In genomic region chr11:55214978-55215377, GRCm38 (mm10) we compare ENCODE assay signal across 16 mouse cellular contexts. TPM values are rescaled to one million over a fixed set of nuclear protein-coding genes. Genes with fewer than 3 reads are reported as not detected.
DNase-seq lines count a peak whose midpoint lies in the region; ATAC-seq lines count a peak whose summit lies in the region.
"Had no signal": no experiment of that assay in that cellular context is flagged by ENCODE, and none has a peak within 500 bp of the region (broad histone marks: within the 10 kb centered on the region; RNA-seq: fewer than 3 reads in every experiment).

No protein-coding gene starts in this region.

- no peak for ATAC-seq in liver, embryonic 16.5 days (ENCODE audit: low read depth)
- ATAC-seq in liver, embryonic 12.5 days: no peak
- peak; percentile 24; the same call in 1 of the 2 replicates for ATAC-seq in granulocyte monocyte progenitor cell, adult 5-6 weeks (replicated peaks; ENCODE audit: poor library complexity, severe bottlenecking)
- ATAC-seq: forebrain, embryonic 15.5 days; inflammation-experienced regulatory T-cells, adult 6 months had no signal

- H3K9me3 ChIP-seq in liver, embryonic 16.5 days (replicated peaks; ENCODE audit: control insufficient read depth, low read length): no peaks in the 10 kb centered on the region
- H3K9me3 ChIP-seq in liver, embryonic 12.5 days (replicated peaks): no peaks in the 10 kb centered on the region
- H3K9me3 ChIP-seq: forebrain, embryonic 15.5 days; G1E; liver, embryonic 13.5 days; midbrain, embryonic 10.5 days had no signal

- H3K36me3 ChIP-seq in liver, embryonic 16.5 days (ENCODE audit: control insufficient read depth, insufficient read depth): no peaks in the 10 kb centered on the region
- H3K36me3 ChIP-seq in liver, embryonic 12.5 days: peaks cover 36% of the 10 kb centered on the region

- H3K4me2 ChIP-seq in liver, embryonic 16.5 days (ENCODE audit: low read depth, low read length): no peak overlapping the region
- no peak overlapping the region for H3K4me2 ChIP-seq in liver, embryonic 12.5 days
- H3K4me2 ChIP-seq: forebrain, embryonic 15.5 days; liver, embryonic 13.5 days had no signal

- peak overlapping the region; percentile 29; the same call in 1 of the 2 replicates for H3K27ac ChIP-seq in liver, embryonic 16.5 days (ENCODE audit: low read length)
- no peak overlapping the region for H3K27ac ChIP-seq in liver, embryonic 12.5 days
- H3K27ac ChIP-seq: forebrain, embryonic 15.5 days; liver, embryonic 13.5 days; midbrain, embryonic 10.5 days had no signal

- H3K4me3 ChIP-seq in liver, embryonic 16.5 days (ENCODE audit: low read depth, low read length): no peak overlapping the region
- no peak overlapping the region for H3K4me3 ChIP-seq in liver, embryonic 12.5 days
- H3K4me3 ChIP-seq: forebrain, embryonic 15.5 days; liver, embryonic 13.5 days; midbrain, embryonic 10.5 days had no signal

- 43% methylated on average over 3 of the region's 3 CpGs for WGBS in liver, embryonic 16.5 days (ENCODE audit: insufficient replicate concordance)
- WGBS in liver, embryonic 12.5 days (ENCODE audit: insufficient replicate concordance): 48% methylated on average over 3 of the region's 3 CpGs

- intact Hi-C loops in heart, postnatal 36 days (cut with DNase I): no loop called here
- intact Hi-C loops in left cerebral cortex, postnatal 14 days (cut with DNase I): no loop called here

- peaks cover 13% of the 10 kb centered on the region for H3K4me1 ChIP-seq in liver, embryonic 16.5 days (ENCODE audit: control insufficient read depth, low read depth, low read length)
- H3K4me1 ChIP-seq in liver, embryonic 12.5 days: peaks cover 65% of the 10 kb centered on the region
- H3K4me1 ChIP-seq: forebrain, embryonic 15.5 days had no signal

- peak; percentile 36 to 58 for DNase-seq in heart, adult 18-20 months
- DNase-seq in heart, postnatal 36 days: no peak
- DNase-seq in skeletal muscle tissue, adult 2 months (ENCODE audit: low read depth, low spot score): peak; percentile 28
- DNase-seq in left cerebral cortex, postnatal 14 days (ENCODE audit: low spot score in 2 of 2): no peak
- DNase-seq: cerebellum, postnatal 14 days; kidney, postnatal 10 days; layer of hippocampus, adult 9-11 months; liver, embryonic 13.5 days had no signal

- no peaks in the 10 kb centered on the region for H3K27me3 ChIP-seq in liver, embryonic 16.5 days (ENCODE audit: control insufficient read depth, insufficient read depth, low read depth, low read length)
- H3K27me3 ChIP-seq in liver, embryonic 12.5 days (replicated peaks): no peaks in the 10 kb centered on the region
- H3K27me3 ChIP-seq: forebrain, embryonic 15.5 days; liver, embryonic 13.5 days had no signal

- no peak overlapping the region for H3K9ac ChIP-seq in liver, embryonic 16.5 days (ENCODE audit: low read depth, low read length)
- H3K9ac ChIP-seq in liver, embryonic 12.5 days: no peak overlapping the region
- H3K9ac ChIP-seq: forebrain, embryonic 15.5 days; liver, embryonic 13.5 days had no signal

RNA-seq across cellular contexts. Expression of gene Slc36a1, which starts 10.8 kb away (rescaled TPM):
- 10 to 100 TPM; 10.3 to 11.8 TPM for total RNA-seq in heart, adult 18-20 months (2021)
- 10 to 100 TPM in 1 of 2 experiments, 1 to 10 TPM in 1; 9.4 to 10.5 TPM for total RNA-seq in heart, postnatal 36 days (2021)
- polyA plus RNA-seq in liver, embryonic 16.5 days (2015; fragmentation: Nextera tagmentation; extraction: Ambion mirVana): 2.3 and 2.5 TPM in 2 replicates
- 1.5 and 1.6 TPM in 2 replicates for polyA plus RNA-seq in liver, embryonic 12.5 days (2016; fragmentation: Nextera tagmentation; extraction: Ambion mirVana)
- 52.6 and 53.3 TPM in 2 replicates for total RNA-seq in granulocyte monocyte progenitor cell, adult 5-6 weeks (2014; fragmentation: Nextera tagmentation)
- total RNA-seq in granulocyte monocyte progenitor cell, adult 5-6 weeks (2017): 11.4 and 12.9 TPM in 2 replicates
- total RNA-seq in left cerebral cortex, postnatal 14 days (2021): 10 to 100 TPM; 71.8 to 77.3 TPM

RNA-seq across cellular contexts. Expression of gene Slc36a2, which starts 30.1 kb away (rescaled TPM):
- total RNA-seq in heart, adult 18-20 months (2021): 10 to 100 TPM; 11.4 to 22.0 TPM
- total RNA-seq in heart, postnatal 36 days (2021): 10 to 100 TPM; 14.3 to 14.8 TPM
- 39.3 and 51.1 TPM in 2 replicates for polyA plus RNA-seq in liver, embryonic 16.5 days (2015; fragmentation: Nextera tagmentation; extraction: Ambion mirVana)
- 6.3 and 6.9 TPM in 2 replicates for polyA plus RNA-seq in liver, embryonic 12.5 days (2016; fragmentation: Nextera tagmentation; extraction: Ambion mirVana)
- total RNA-seq in granulocyte monocyte progenitor cell, adult 5-6 weeks (2014; fragmentation: Nextera tagmentation): 6.5 and 7.6 TPM in 2 replicates
- total RNA-seq in granulocyte monocyte progenitor cell, adult 5-6 weeks (2017): 1.9 and 2.8 TPM in 2 replicates
- under 1 TPM; 0.26 to 0.42 TPM for total RNA-seq in left cerebral cortex, postnatal 14 days (2021)
- total RNA-seq: neutrophil, adult 5-6 weeks had no signal
- polyA plus RNA-seq: forebrain, embryonic 15.5 days; G1E had no signal

Comparison
In these comparisons a context has a peak if more than half of its experiments do, and no peak if none do; other contexts are left out.
1. DNase-seq: peak in heart, adult 18-20 months (2 of 2) and skeletal muscle tissue, adult 2 months (single experiment); none in heart, postnatal 36 days (0 of 2) and left cerebral cortex, postnatal 14 days (0 of 2).